Mouse (Mus musculus) kidney, embryonic 14.5 days (tissue): ENCODE measurements at regions not wholly inside any gene's neighbourhood (a gene's known extent, or its start where the extent isn't known, plus 50 kb on each side); places are given as distances from the start of the nearest gene placed in this dataset.

ENCODE experiments used
- ATAC-seq: fragments of 200-750 bp; cut with Nextera tagmentation; 2 replicates; pipeline ENCODE4 v1.8.0; 2017; ENCODE audit warnings: moderate number of reproducible peaks, mild to moderate bottlenecking, moderate TSS enrichment, moderate library complexity; ENCODE audit not compliant: low FRiP score, low TSS enrichment
- H3K27ac ChIP-seq: fragments of 300-500 bp; sonication (generic); 2 replicates; pipeline ENCODE4 v1.5.1; 2014; ENCODE audit warnings: low read depth, mild to moderate bottlenecking, low read length, moderate library complexity, mixed read lengths
- H3K27me3 ChIP-seq: fragments of 300-500 bp; sonication (generic); 2 replicates; pipeline ENCODE4 v1.6.1; 2014; ENCODE audit warnings: mild to moderate bottlenecking, low read length; ENCODE audit not compliant: control insufficient read depth, insufficient read depth
- H3K36me3 ChIP-seq: fragments of 300-500 bp; sonication (generic); 2 replicates; pipeline ENCODE4 v1.6.1; 2014; ENCODE audit warnings: low read length, mixed read lengths; ENCODE audit not compliant: control insufficient read depth, insufficient read depth
- H3K4me1 ChIP-seq: fragments of 300-500 bp; sonication (generic); 2 replicates; pipeline ENCODE4 v1.6.1; 2014; ENCODE audit warnings: low read length, mixed read lengths; ENCODE audit not compliant: control insufficient read depth, insufficient read depth
- H3K4me2 ChIP-seq: fragments of 300-500 bp; sonication (generic); replicated peaks from 2 replicates; pipeline ENCODE4 v1.6.1; 2014; ENCODE audit warnings: low read depth, mild to moderate bottlenecking, low read length
- H3K4me3 ChIP-seq: fragments of 300-500 bp; sonication (generic); 2 replicates; pipeline ENCODE4 v1.5.1; 2014; ENCODE audit warnings: mild to moderate bottlenecking, low read length
- H3K9ac ChIP-seq: fragments of 300-500 bp; sonication (generic); 2 replicates; pipeline ENCODE4 v1.6.1; 2014; ENCODE audit warnings: low read depth, mild to moderate bottlenecking, low read length, moderate library complexity
- H3K9me3 ChIP-seq: fragments of 300-500 bp; sonication (generic); 2 replicates; pipeline ENCODE4 v1.6.1; 2016; ENCODE audit warnings: low read length; ENCODE audit not compliant: control insufficient read depth
- WGBS: fragments of 180-500 bp; shearing (Covaris S2); extraction: QIAGEN DNeasy Blood & Tissue Kit; methylation state at CpG from one replicate; pipeline ENCODE4 v1.1.7; 2014; 5-methylcytosine and 5-hydroxymethylcytosine counted together

GRCm38 (mm10) chr12:90469754-90470153 lies 268.5 kb downstream of the Dio2 start:
- 60% methylated on average over 1 of the region's 1 CpGs for WGBS
- H3K4me3 ChIP-seq: no peak overlapping the region

DNA sequence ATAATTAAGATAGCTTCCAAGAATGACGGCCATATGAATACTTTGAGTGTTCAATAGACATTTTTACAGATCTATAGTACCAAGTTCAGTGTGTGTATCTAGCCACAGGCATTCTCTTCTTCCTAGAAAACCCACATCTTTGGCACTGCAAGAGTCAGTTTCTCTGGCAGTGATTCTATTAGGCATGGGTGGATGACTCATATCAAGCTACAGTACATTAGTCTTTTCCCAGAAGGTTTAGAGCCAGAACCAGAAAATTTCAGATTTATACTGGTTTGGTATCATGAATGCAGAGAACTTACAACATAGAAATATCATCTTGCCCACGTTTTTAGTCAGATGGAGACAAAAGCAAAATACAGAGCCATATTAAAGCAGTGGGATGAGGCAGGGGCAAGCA lies 278.1 kb downstream of the Dio2 start:
- WGBS: 72% methylated on average over 2 of the region's 2 CpGs
- Histone ChIP-seq H3K4me3 (no peak overlapping the region), H3K27ac (no peak overlapping the region)

More at GRCm38 (mm10) chr12:90469754-90470153, 268.5 kb downstream of the Dio2 start:
- Histone ChIP-seq H3K9ac (no peak overlapping the region), H3K36me3 (no peaks in the 10 kb centered on the region), H3K4me1 (no peaks in the 10 kb centered on the region), H3K27me3 (no peaks in the 10 kb centered on the region), H3K4me2 (no peak overlapping the region), H3K27ac (no peak overlapping the region), H3K9me3 (no peaks in the 10 kb centered on the region)
- ATAC-seq: peak; percentile 66; the same call in 1 of the 2 replicates

DNA sequence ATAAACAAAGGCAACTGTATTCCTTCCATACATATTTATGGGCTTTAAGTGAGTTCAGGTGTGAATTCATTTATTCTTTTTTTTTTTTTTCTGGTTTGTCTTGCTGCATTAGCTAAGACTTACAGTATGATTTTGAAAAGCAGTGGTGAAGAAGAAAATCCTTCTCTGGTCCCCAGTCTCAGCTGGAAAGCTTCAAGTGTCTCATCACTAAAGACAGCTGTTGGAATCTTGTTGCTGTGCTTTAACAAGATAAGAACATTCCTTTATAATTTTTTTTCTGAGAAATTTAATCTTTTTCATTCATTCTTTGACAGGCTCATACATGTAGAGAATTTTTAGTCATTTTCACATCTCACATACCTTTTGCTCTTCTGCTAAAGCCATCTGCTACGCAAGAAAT lies 297.6 kb downstream of the Dio2 start:
- Histone ChIP-seq H3K36me3 (no peaks in the 10 kb centered on the region), H3K4me2 (no peak overlapping the region), H3K27ac (no peak overlapping the region), H3K4me1 (no peaks in the 10 kb centered on the region), H3K9ac (no peak overlapping the region), H3K4me3 (no peak overlapping the region), H3K27me3 (no peaks in the 10 kb centered on the region), H3K9me3 (no peaks in the 10 kb centered on the region)
- no peak for ATAC-seq
- WGBS: 94% methylated on average over 1 of the region's 1 CpGs

More for the DNA sequence above, 278.1 kb downstream of the Dio2 start:
- Histone ChIP-seq H3K4me1 (no peaks in the 10 kb centered on the region), H3K9me3 (no peaks in the 10 kb centered on the region), H3K36me3 (no peaks in the 10 kb centered on the region), H3K27me3 (no peaks in the 10 kb centered on the region), H3K9ac (no peak overlapping the region), H3K4me2 (no peak overlapping the region)
- ATAC-seq: no peak

DNA sequence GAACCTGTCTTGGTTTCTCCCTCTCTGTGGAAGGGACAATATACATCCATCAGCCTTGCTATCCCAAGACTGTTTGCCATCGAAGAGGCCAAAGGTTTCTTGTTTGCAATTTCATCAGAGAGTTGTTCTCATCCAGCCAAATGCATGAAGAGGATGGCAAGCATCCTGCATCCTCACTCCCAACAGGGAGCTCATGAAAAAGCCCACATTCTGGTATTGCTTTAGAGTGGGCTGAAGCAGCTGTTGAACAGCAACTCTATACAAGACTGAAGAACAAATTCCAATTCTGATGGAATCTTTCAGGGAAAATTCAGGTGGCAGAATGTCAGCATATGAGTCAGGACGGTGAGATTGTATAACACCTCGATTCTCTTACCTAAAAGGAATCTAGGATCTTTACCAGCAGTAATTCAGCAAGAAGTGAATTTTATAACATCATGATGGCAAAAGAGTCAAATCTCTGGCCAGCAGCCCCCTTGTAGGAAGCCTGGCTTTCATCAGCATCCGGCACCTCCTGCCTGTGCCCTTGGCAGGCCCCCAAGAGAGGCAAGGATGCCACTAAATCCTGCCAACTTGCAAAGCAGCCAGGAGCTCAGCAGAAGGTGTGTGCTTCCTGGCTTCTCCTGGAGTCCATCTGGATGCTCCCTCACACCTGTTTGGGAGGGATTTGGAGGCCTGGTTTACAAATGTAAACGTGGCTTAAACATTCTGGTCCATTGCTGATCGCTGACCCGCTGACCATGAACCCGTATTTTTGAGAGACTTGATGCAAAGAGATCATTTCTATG lies 312.8 kb downstream of the Dio2 start:
- H3K9ac ChIP-seq: no peak overlapping the region
- no peak overlapping the region for H3K4me2 ChIP-seq
- 84% methylated on average over 8 of the region's 8 CpGs for WGBS

GRCm38 (mm10) chr12:90417590-90418221 lies 320.5 kb downstream of the Dio2 start:
- no peaks in the 10 kb centered on the region for H3K27me3 ChIP-seq
- WGBS: 9% methylated on average over 2 of the region's 2 CpGs
- no peaks in the 10 kb centered on the region for H3K4me1 ChIP-seq
- ATAC-seq: peak; percentile 95
- no peak overlapping the region for H3K9ac ChIP-seq
- H3K4me3 ChIP-seq: no peak overlapping the region
- H3K9me3 ChIP-seq: no peaks in the 10 kb centered on the region
- no peak overlapping the region for H3K27ac ChIP-seq
- H3K4me2 ChIP-seq: no peak overlapping the region
- H3K36me3 ChIP-seq: no peaks in the 10 kb centered on the region

More for the DNA sequence above, 312.8 kb downstream of the Dio2 start:
- no peaks in the 10 kb centered on the region for H3K4me1 ChIP-seq
- H3K27ac ChIP-seq: no peak overlapping the region
- no peaks in the 10 kb centered on the region for H3K9me3 ChIP-seq
- H3K36me3 ChIP-seq: no peaks in the 10 kb centered on the region
- no peak for ATAC-seq
- no peak overlapping the region for H3K4me3 ChIP-seq
- H3K27me3 ChIP-seq: no peaks in the 10 kb centered on the region

- no peak overlapping the region for H3K27ac ChIP-seq
- no peak overlapping the region for H3K9ac ChIP-seq
- no peak for ATAC-seq
- H3K4me2 ChIP-seq: no peak overlapping the region
- no peaks in the 10 kb centered on the region for H3K27me3 ChIP-seq
- no peaks in the 10 kb centered on the region for H3K9me3 ChIP-seq
- no peaks in the 10 kb centered on the region for H3K36me3 ChIP-seq
- H3K4me1 ChIP-seq: peaks cover 4% of the 10 kb centered on the region; the same call in 1 of the 2 replicates
- 50% methylated on average over 3 of the region's 3 CpGs for WGBS
- no peak overlapping the region for H3K4me3 ChIP-seq
Measured at GRCm38 (mm10) chr12:90408716-90409115, 329.5 kb downstream of the Dio2 start.

DNA sequence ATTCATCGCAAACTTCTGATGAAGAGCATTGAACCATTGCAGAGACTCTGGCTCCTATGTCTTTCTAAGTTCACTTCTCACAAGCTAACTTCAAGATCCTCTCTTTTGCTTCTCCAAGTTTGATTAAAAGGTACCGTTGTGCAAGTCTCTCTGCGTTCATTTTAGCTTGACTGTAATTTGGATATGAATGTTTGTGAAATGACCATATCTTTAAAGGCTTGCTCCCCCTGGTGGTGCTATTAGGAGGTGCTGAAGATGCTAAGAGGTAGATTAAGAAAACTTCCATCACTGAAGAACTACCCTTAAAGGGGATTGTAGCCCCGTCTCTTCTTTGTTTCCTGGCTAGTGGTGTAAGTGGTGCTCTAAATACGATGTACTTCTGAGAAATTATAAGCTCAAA lies 339.7 kb downstream of the Dio2 start:
- Histone ChIP-seq H3K4me1 (no peaks in the 10 kb centered on the region), H3K4me3 (no peak overlapping the region), H3K36me3 (no peaks in the 10 kb centered on the region), H3K27me3 (no peaks in the 10 kb centered on the region), H3K9ac (no peak overlapping the region), H3K27ac (no peak overlapping the region), H3K4me2 (no peak overlapping the region), H3K9me3 (no peaks in the 10 kb centered on the region)
- no peak for ATAC-seq
- 81% methylated on average over 5 of the region's 5 CpGs for WGBS
